Mouse (Mus musculus) cerebellum, postnatal 4 days (tissue): ENCODE data around the gene Taar3.

Experiments used
- DNase-seq, 2 experiments: peaks; one replicate each; pipeline ENCODE4 v3.0.0; 2022; ENCODE audit warnings: low spot score in 2 of 2, mixed read lengths in 1 of 2

Gene Taar3

GRCm38 (mm10) chr10:23949508-23950005 lies at the start of gene Taar3:
TSS of gene Taar3 (plus strand) at chr10:23949558.
- no peak for DNase-seq

GRCm38 (mm10) chr10:23901119-23901518 lies 48.2 kb upstream of the Taar3 start:
- no peak for DNase-seq

- no peak for DNase-seq
Observed at GRCm38 (mm10) chr10:23905661-23906060, 43.7 kb upstream of the Taar3 start.

- DNase-seq: no peak
Observed at GRCm38 (mm10) chr10:23920056-23920455, 29.3 kb upstream of the Taar3 start, which contains the start of gene Taar1. TSS of gene Taar1 (plus strand) at chr10:23920356.

- no peak for DNase-seq
Observed at GRCm38 (mm10) chr10:23922468-23922867, 26.9 kb upstream of the Taar3 start.

GRCm38 (mm10) chr10:23923941-23924340 lies 25.4 kb upstream of the Taar3 start:
- DNase-seq: no peak

GRCm38 (mm10) chr10:23937613-23938012 lies 11.7 kb upstream of the Taar3 start:
- DNase-seq: no peak

GRCm38 (mm10) chr10:23938312-23938711 lies 11.0 kb upstream of the Taar3 start, which contains the start of gene Taar2:
TSS of gene Taar2 (plus strand) at chr10:23938572.
- no peak for DNase-seq

GRCm38 (mm10) chr10:23942465-23942864 lies 6.9 kb upstream of the Taar3 start:
- no peak for DNase-seq

GRCm38 (mm10) chr10:23948026-23948425 lies 1.3 kb upstream of the Taar3 start:
- DNase-seq: no peak

GRCm38 (mm10) chr10:23951714-23952113 lies 2.4 kb downstream of the Taar3 start:
- peak in 1 of 2 experiments; percentile 10 for DNase-seq

- DNase-seq: no peak
Observed at GRCm38 (mm10) chr10:23959071-23959470, 9.7 kb downstream of the Taar3 start.

- DNase-seq: no peak
Observed at GRCm38 (mm10) chr10:23960444-23960915, 11.1 kb downstream of the Taar3 start, which contains the start of gene Taar4. TSS of gene Taar4 (plus strand) at chr10:23960494.

- peak; percentile 21 to 59 for DNase-seq
Observed at GRCm38 (mm10) chr10:23963444-23963843, 14.1 kb downstream of the Taar3 start.

GRCm38 (mm10) chr10:23964921-23965610 lies 15.7 kb downstream of the Taar3 start:
- no peak for DNase-seq

GRCm38 (mm10) chr10:23970656-23971165 lies 21.4 kb downstream of the Taar3 start, which contains the start of gene Taar5:
TSS of gene Taar5 (plus strand) at chr10:23970706.
- no peak for DNase-seq

- no peak for DNase-seq
Observed at GRCm38 (mm10) chr10:23971256-23971655, 21.9 kb downstream of the Taar3 start.

- no peak for DNase-seq
Observed at GRCm38 (mm10) chr10:23977958-23978357, 28.6 kb downstream of the Taar3 start.

- peak; percentile 45 to 69 for DNase-seq
Observed at GRCm38 (mm10) chr10:23978901-23979705, 29.7 kb downstream of the Taar3 start.

- no peak for DNase-seq
Observed at GRCm38 (mm10) chr10:23985546-23985945, 36.2 kb downstream of the Taar3 start, which contains the start of gene Taar6. TSS of gene Taar6 (minus strand) at chr10:23985646.

GRCm38 (mm10) chr10:23986419-23986818 lies 37.1 kb downstream of the Taar3 start:
- no peak for DNase-seq

- DNase-seq: no peak
Observed at GRCm38 (mm10) chr10:23993381-23993780, 44.0 kb downstream of the Taar3 start, which contains the start of gene Taar7a. TSS of gene Taar7a (minus strand) at chr10:23993481.
